Mouse (Mus musculus): ENCODE data around the gene Tmem254c.
"Not testable (repeated sequence)": the region's sequence is repeated elsewhere in the genome, so short reads cannot be mapped to it uniquely, and the experiment has no call there.

- TF ChIP-seq GATA1 (IDR thresholded peaks at IDR 0.05; ENCODE audit: borderline replicate concordance, low read length); FLI1 (IDR thresholded peaks at IDR 0.05; ENCODE audit: low read length): not testable (repeated sequence)
Measured at GRCm38 (mm10) chr14:26081997-26082396, 14.8 kb upstream of the Tmem254c start, which contains the start of gene Cphx3.

Measured in megakaryocyte, embryonic 14.5 days (primary cell).